Mouse (Mus musculus) lung, postnatal 14 days (tissue): ENCODE measurements around the gene Rps3.

ENCODE experiments used
- DNase-seq: peaks from one replicate; pipeline ENCODE4 v3.0.0; 2021

Rps3 gene

GRCm38 (mm10) chr7:99475562-99475911, 8.0 kb downstream of the Rps3 start:
- DNase-seq: no peak

GRCm38 (mm10) chr7:99474836-99475561, 8.5 kb downstream of the Rps3 start:
- peak; percentile 69 for DNase-seq

- no peak for DNase-seq
These were observed 9.7 kb downstream of the Rps3 start for GRCm38 (mm10) chr7:99473638-99474407.

- DNase-seq: no peak
These were observed 12.0 kb downstream of the Rps3 start for GRCm38 (mm10) chr7:99471578-99471977.

- DNase-seq: peak; percentile 73
These were observed 13.7 kb downstream of the Rps3 start for GRCm38 (mm10) chr7:99469680-99470405.

GRCm38 (mm10) chr7:99468283-99469132, 15.0 kb downstream of the Rps3 start:
- DNase-seq: peak; percentile 71

GRCm38 (mm10) chr7:99467916-99468282, 15.6 kb downstream of the Rps3 start:
- DNase-seq: peak; percentile 55

GRCm38 (mm10) chr7:99465811-99466210, 17.7 kb downstream of the Rps3 start, which contains the start of gene Klhl35:
TSS of gene Klhl35 (plus strand) at chr7:99466004.
- DNase-seq: no peak

- no peak for DNase-seq
These were observed 20.4 kb downstream of the Rps3 start for GRCm38 (mm10) chr7:99463120-99463519.

GRCm38 (mm10) chr7:99459888-99460652, 23.5 kb downstream of the Rps3 start:
- no peak for DNase-seq

GRCm38 (mm10) chr7:99458849-99459248, 24.7 kb downstream of the Rps3 start:
- no peak for DNase-seq

GRCm38 (mm10) chr7:99454044-99454443, 29.5 kb downstream of the Rps3 start:
- no peak for DNase-seq

GRCm38 (mm10) chr7:99452859-99453258, 30.7 kb downstream of the Rps3 start:
- no peak for DNase-seq

GRCm38 (mm10) chr7:99450703-99451102, 32.8 kb downstream of the Rps3 start:
- peak; percentile 80 for DNase-seq

GRCm38 (mm10) chr7:99449751-99450150, 33.8 kb downstream of the Rps3 start:
- DNase-seq: no peak

GRCm38 (mm10) chr7:99449063-99449462, 34.5 kb downstream of the Rps3 start:
- DNase-seq: no peak

GRCm38 (mm10) chr7:99448619-99449018, 34.9 kb downstream of the Rps3 start:
- no peak for DNase-seq

GRCm38 (mm10) chr7:99447323-99447722, 36.2 kb downstream of the Rps3 start:
- no peak for DNase-seq

GRCm38 (mm10) chr7:99445833-99446232, 37.7 kb downstream of the Rps3 start:
- no peak for DNase-seq

- no peak for DNase-seq
These were observed 39.5 kb downstream of the Rps3 start for GRCm38 (mm10) chr7:99444012-99444411.

GRCm38 (mm10) chr7:99443164-99443563, 40.4 kb downstream of the Rps3 start:
- DNase-seq: no peak

- DNase-seq: peak; percentile 70
These were observed 41.9 kb downstream of the Rps3 start for GRCm38 (mm10) chr7:99441534-99442072.
